Mouse (Mus musculus): ENCODE results near the gene Kmt2c.
"Not testable (repeated sequence)": the region's sequence is repeated elsewhere in the genome, so short reads cannot be mapped to it uniquely, and the experiment has no call there.

The Kmt2c gene

GRCm38 (mm10) chr5:25516301-25516895 is 17.8 kb upstream of the Kmt2c start:
- no peak for DNase-seq (ENCODE audit: low spot score in 2 of 2)

- no peak for DNase-seq (ENCODE audit: low spot score in 2 of 2)
Measured at GRCm38 (mm10) chr5:25515767-25516166, 17.2 kb upstream of the Kmt2c start, which contains the start of gene Cct8l1. TSS of gene Cct8l1 (plus strand) at chr5:25516067.

GRCm38 (mm10) chr5:25506041-25506440 is 7.5 kb upstream of the Kmt2c start:
- DNase-seq (ENCODE audit: low spot score in 2 of 2): no peak

- no peak for DNase-seq (ENCODE audit: low spot score in 2 of 2)
Measured at GRCm38 (mm10) chr5:25500686-25501085, 2.1 kb upstream of the Kmt2c start.

- DNase-seq (ENCODE audit: low spot score in 2 of 2): peak; percentile 94 to 95
Measured at GRCm38 (mm10) chr5:25499423-25500398, 1.1 kb upstream of the Kmt2c start.

GRCm38 (mm10) chr5:25498821-25499422 is 339 bp upstream of the Kmt2c start:
- DNase-seq (ENCODE audit: low spot score in 2 of 2): peak; percentile 78 to 79

- DNase-seq (ENCODE audit: low spot score in 2 of 2): peak; percentile 35 to 43
Measured at GRCm38 (mm10) chr5:25497720-25498345, 750 bp downstream of the Kmt2c start.

GRCm38 (mm10) chr5:25497369-25497719 is 1.2 kb downstream of the Kmt2c start:
- DNase-seq (ENCODE audit: low spot score in 2 of 2): peak in 1 of 2 experiments; percentile 9

- DNase-seq (ENCODE audit: low spot score in 2 of 2): no peak
Measured at GRCm38 (mm10) chr5:25496652-25497051, 1.9 kb downstream of the Kmt2c start.

GRCm38 (mm10) chr5:25478863-25479262 is 19.7 kb downstream of the Kmt2c start:
- DNase-seq (ENCODE audit: low spot score in 2 of 2): no peak

GRCm38 (mm10) chr5:25475789-25476188 is 22.8 kb downstream of the Kmt2c start:
- DNase-seq (ENCODE audit: low spot score in 2 of 2): no peak

GRCm38 (mm10) chr5:25472070-25472469 is 26.5 kb downstream of the Kmt2c start:
- no peak for DNase-seq (ENCODE audit: low spot score in 2 of 2)

GRCm38 (mm10) chr5:25461956-25462355 is 36.6 kb downstream of the Kmt2c start:
- DNase-seq (ENCODE audit: low spot score in 2 of 2): no peak

- DNase-seq (ENCODE audit: low spot score in 2 of 2): not testable (repeated sequence)
Measured at GRCm38 (mm10) chr5:25455432-25455831, 43.2 kb downstream of the Kmt2c start.

GRCm38 (mm10) chr5:25452691-25453090 is 45.9 kb downstream of the Kmt2c start:
- DNase-seq (ENCODE audit: low spot score in 2 of 2): no peak

- no peak for DNase-seq (ENCODE audit: low spot score in 2 of 2)
Measured at GRCm38 (mm10) chr5:25437508-25437907, 61.1 kb downstream of the Kmt2c start.

- DNase-seq (ENCODE audit: low spot score in 2 of 2): peak; percentile 28 to 47
Measured at GRCm38 (mm10) chr5:25436081-25436480, 62.5 kb downstream of the Kmt2c start.

GRCm38 (mm10) chr5:25422576-25422975 is 76.0 kb downstream of the Kmt2c start:
- DNase-seq (ENCODE audit: low spot score in 2 of 2): no peak

- DNase-seq (ENCODE audit: low spot score in 2 of 2): peak; percentile 52 to 59
Measured at GRCm38 (mm10) chr5:25420601-25421000, 78.0 kb downstream of the Kmt2c start.

- DNase-seq (ENCODE audit: low spot score in 2 of 2): no peak
Measured at GRCm38 (mm10) chr5:25415382-25415781, 83.2 kb downstream of the Kmt2c start.

- no peak for DNase-seq (ENCODE audit: low spot score in 2 of 2)
Measured at GRCm38 (mm10) chr5:25396727-25397126, 101.9 kb downstream of the Kmt2c start.

- DNase-seq (ENCODE audit: low spot score in 2 of 2): no peak
Measured at GRCm38 (mm10) chr5:25392655-25393054, 105.9 kb downstream of the Kmt2c start.
